Mouse (Mus musculus): ENCODE measurements around the gene Use1. TPM values are rescaled to one million over a fixed set of nuclear protein-coding genes. Genes with fewer than 3 reads are reported as not detected.

The Use1 gene
- polyA plus RNA-seq, 1 experiment from 2014 or later, result 93.8 TPM

GRCm38 (mm10) chr8:71395071-71395470 lies 28.4 kb downstream of the Use1 start:
- whole genome bisulfite sequencing, result 81% methylated on average over 10 of the region's 10 CpGs
- Histone ChIP-seq H3K36me3 (peaks cover 11% of the 10 kb centered on the region), H3K9me3 (no peaks in the 10 kb centered on the region), H3K27me3 (replicated peaks) (no peaks in the 10 kb centered on the region), H3K4me1 (replicated peaks) (peaks cover 10% of the 10 kb centered on the region), H3K9ac (no peak overlapping the region), H3K27ac (no peak overlapping the region), H3K4me3 (replicated peaks) (no peak overlapping the region), H3K4me2 (replicated peaks) (peak overlapping the region; percentile 20; the same call in 1 of the 2 replicates)
- ATAC-seq, result no peak

DNA sequence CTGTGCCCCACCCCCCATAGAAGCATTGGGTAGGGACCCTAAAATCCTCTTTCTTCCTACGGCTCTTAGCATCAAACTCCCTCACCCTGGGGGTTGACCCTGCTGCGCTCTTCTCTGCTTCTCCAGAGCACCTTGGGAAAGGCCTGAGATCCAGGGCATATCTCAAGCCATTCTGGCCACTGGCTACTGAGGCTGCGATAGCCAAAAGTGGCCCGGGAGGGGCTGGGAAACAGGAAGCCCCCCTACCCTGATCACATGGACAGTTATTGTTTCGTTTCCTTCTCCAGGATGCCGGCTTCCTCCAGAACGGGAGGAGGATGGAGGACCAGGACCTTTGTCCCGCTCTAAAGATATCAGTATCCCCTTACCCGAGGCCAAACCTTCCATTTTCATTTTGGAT lies 29.0 kb downstream of the Use1 start, which contains the start of gene Ushbp1:
TSS of gene Ushbp1 (minus strand) at position 174 of the 400 bp plus-strand sequence.
- WGBS, result 80% methylated on average over 9 of the region's 9 CpGs
- no peaks in the 10 kb centered on the region for H3K9me3 ChIP-seq

DNA sequence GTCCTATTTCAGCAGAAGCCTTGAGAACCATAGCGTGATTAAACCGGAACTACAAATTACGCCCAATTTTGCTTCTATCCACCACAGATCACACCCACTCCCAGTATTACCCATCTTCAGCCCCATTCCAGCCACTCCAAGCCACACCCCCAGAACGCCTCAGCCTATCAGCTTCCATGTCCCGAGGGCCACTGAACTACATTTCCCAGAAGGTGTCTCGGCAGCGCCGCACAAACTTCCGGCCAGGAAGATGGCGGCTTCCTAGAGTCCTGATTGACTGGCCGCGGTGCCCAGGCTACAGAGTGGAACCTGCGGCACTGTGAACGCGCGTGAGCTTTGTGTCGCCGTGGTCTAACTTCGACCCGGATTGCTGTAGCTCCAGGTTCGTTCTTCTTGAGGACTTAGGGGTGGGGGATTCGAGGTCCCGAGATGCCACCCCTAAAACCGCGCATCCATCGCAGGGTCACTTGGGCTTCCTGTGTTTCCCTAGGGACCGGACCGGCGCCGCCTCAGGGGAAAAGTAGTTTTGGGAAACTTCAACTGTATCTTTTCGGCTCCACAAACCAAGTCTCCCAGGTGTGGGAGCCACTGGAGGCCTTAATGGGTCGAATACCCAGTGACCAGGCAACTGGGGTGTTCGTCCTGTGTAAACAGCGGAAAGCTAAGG lies 30.1 kb downstream of the Use1 start, which contains the start of gene Babam1:
TSS of gene Babam1 (plus strand) at position 223 of the 667 bp plus-strand sequence.
- Histone ChIP-seq H3K27me3 (replicated peaks) (no peaks in the 10 kb centered on the region), H3K4me2 (replicated peaks) (peak within 1 kb of the TSS; percentile 85), H3K9me3 (no peaks in the 10 kb centered on the region), H3K4me1 (replicated peaks) (peaks cover 10% of the 10 kb centered on the region), H3K36me3 (peaks cover 11% of the 10 kb centered on the region), H3K27ac (0 out of 2 replicates have a peak within 1 kb of the TSS, but pooled peaks have one; percentile 6), H3K9ac (peak within 1 kb of the TSS; percentile 70), H3K4me3 (replicated peaks) (peak within 1 kb of the TSS; percentile 75)
- under 1% methylated on average over 34 of the region's 34 CpGs for WGBS
- ATAC-seq, result peak; percentile 98

More for the DNA sequence above, 29.0 kb downstream of the Use1 start, which contains the start of gene Ushbp1:
- Histone ChIP-seq H3K4me2 (replicated peaks) (peak within 1 kb of the TSS; percentile 85), H3K36me3 (peaks cover 11% of the 10 kb centered on the region), H3K27me3 (replicated peaks) (no peaks in the 10 kb centered on the region), H3K9ac (no peak within 1 kb of the TSS), H3K4me3 (replicated peaks) (peak within 1 kb of the TSS; percentile 75), H3K27ac (0 out of 2 replicates have a peak within 1 kb of the TSS, but pooled peaks have one; percentile 6), H3K4me1 (replicated peaks) (peaks cover 10% of the 10 kb centered on the region)
- no peak for ATAC-seq

DNA sequence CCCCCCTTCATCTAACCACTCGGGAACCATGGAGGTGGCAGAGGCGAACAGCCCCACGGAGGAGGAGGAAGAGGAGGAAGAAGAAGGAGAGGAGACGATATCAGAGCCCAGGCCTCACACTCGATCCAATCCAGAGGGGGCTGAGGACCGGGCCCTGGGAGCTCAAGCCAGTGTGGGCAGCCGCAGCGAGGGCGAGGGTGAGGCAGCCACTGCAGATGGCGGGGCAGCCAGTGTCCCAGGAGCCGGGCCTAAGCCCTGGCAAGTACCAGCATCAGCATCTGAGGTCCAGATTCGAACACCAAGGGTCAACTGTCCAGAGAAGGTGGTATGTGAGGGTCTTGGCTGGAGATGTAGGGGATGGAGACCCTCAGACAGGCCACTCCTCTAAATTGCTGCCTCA lies 31.1 kb downstream of the Use1 start:
- H3K9ac ChIP-seq, result peak overlapping the region; percentile 70
- H3K4me1 ChIP-seq (replicated peaks), result peaks cover 12% of the 10 kb centered on the region
- 87% methylated on average over 12 of the region's 12 CpGs for WGBS
- peaks cover 11% of the 10 kb centered on the region for H3K36me3 ChIP-seq
- no peak for ATAC-seq
- no peak overlapping the region for H3K27ac ChIP-seq
- H3K4me3 ChIP-seq (replicated peaks), result peak overlapping the region; percentile 75
- H3K9me3 ChIP-seq, result no peaks in the 10 kb centered on the region
- H3K4me2 ChIP-seq (replicated peaks), result peak overlapping the region; percentile 85
- no peaks in the 10 kb centered on the region for H3K27me3 ChIP-seq (replicated peaks)

DNA sequence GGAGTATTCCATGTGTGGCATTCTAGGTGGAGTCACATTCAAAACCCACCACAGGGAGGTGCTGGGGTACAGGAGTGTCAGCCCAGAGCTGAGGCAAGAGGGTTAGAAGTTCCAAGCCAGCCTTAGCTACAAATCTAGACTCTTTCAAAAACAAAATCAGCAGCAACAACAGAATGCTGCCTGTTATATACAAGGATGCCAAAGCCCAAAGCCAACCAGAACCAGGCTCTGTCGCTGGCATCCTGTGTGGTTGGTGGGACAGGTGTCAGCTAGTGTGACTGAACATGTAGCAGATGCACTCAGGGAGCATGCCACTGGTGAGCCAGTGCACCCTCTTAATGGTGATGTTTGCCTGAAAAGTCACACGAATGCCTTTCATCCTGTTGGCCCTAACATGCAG lies 34.2 kb downstream of the Use1 start:
- Histone ChIP-seq H3K4me2 (replicated peaks) (no peak overlapping the region), H3K4me1 (replicated peaks) (peaks cover 26% of the 10 kb centered on the region), H3K27me3 (replicated peaks) (no peaks in the 10 kb centered on the region), H3K27ac (no peak overlapping the region), H3K36me3 (peaks cover 11% of the 10 kb centered on the region), H3K4me3 (replicated peaks) (no peak overlapping the region), H3K9me3 (no peaks in the 10 kb centered on the region), H3K9ac (no peak overlapping the region)
- WGBS, result 90% methylated on average over 2 of the region's 2 CpGs
- no peak for ATAC-seq

DNA sequence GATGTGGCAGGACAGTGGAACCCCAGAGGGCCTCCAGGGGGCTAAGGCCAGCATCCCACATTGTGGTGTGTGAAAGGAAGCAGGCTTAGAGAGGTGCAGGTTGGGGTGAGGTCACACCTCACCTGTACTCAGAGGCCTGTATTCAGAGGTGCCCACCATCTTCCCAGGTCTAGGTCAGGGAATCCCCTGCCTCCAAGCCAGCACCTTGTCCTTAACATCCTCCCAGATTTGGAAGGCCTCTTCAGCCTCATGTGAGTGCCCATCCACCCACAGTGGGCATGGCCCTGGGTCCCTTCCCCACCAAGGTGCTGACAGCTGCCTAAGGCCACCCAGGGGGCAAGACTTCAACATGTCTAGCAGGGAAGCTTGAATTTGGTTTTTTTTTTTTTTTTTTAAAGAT lies 34.8 kb downstream of the Use1 start:
- no peak for ATAC-seq
- no peak overlapping the region for H3K9ac ChIP-seq
- no peaks in the 10 kb centered on the region for H3K27me3 ChIP-seq (replicated peaks)
- no peak overlapping the region for H3K4me3 ChIP-seq (replicated peaks)
- peaks cover 11% of the 10 kb centered on the region for H3K36me3 ChIP-seq
- H3K27ac ChIP-seq, result no peak overlapping the region
- no peaks in the 10 kb centered on the region for H3K9me3 ChIP-seq
- no peak overlapping the region for H3K4me2 ChIP-seq (replicated peaks)
- H3K4me1 ChIP-seq (replicated peaks), result peaks cover 28% of the 10 kb centered on the region

DNA sequence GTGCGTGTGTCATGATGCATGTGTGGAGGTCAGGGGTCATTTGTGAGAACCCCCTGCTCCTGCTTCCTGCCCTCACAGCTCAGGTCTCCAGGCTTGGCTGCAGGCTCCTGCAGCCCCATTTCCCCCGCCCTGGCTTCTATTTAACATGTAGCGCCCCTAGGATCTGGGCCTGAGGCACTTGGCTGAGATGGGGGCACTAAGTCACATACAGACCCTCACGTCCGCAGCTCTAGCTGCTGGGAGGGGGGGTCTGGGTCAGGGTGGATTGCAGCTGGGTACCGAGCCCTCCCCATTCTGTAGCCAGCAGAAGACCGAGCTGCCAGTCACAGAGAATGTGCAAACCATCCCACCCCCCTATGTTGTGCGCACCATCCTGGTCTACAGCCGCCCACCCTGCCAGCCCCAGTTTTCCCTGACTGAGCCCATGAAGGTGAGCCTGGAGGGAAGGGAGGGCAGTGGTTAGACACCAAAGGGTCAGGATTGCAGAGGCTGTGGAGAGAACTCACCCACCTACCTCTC lies 35.9 kb downstream of the Use1 start:
- ATAC-seq, result no peak
- Histone ChIP-seq H3K9me3 (no peaks in the 10 kb centered on the region), H3K4me2 (replicated peaks) (no peak overlapping the region), H3K4me1 (replicated peaks) (peaks cover 34% of the 10 kb centered on the region), H3K4me3 (replicated peaks) (no peak overlapping the region), H3K36me3 (peaks cover 14% of the 10 kb centered on the region), H3K27me3 (replicated peaks) (no peaks in the 10 kb centered on the region), H3K9ac (no peak overlapping the region), H3K27ac (no peak overlapping the region; the same call in 1 of the 2 replicates)
- 88% methylated on average over 9 of the region's 9 CpGs for WGBS

- no peak overlapping the region for H3K9ac ChIP-seq
- ATAC-seq, result peak; percentile 67
- no peak overlapping the region for H3K4me2 ChIP-seq (replicated peaks)
- no peak overlapping the region for H3K4me3 ChIP-seq (replicated peaks)
- H3K9me3 ChIP-seq, result no peaks in the 10 kb centered on the region
- H3K27ac ChIP-seq, result peak overlapping the region; percentile 66
- peaks cover 21% of the 10 kb centered on the region for H3K36me3 ChIP-seq
- WGBS, result 53% methylated on average over 6 of the region's 6 CpGs
- H3K4me1 ChIP-seq (replicated peaks), result peaks cover 34% of the 10 kb centered on the region
- no peaks in the 10 kb centered on the region for H3K27me3 ChIP-seq (replicated peaks)
Measured at GRCm38 (mm10) chr8:71403107-71403885, 36.6 kb downstream of the Use1 start.

DNA sequence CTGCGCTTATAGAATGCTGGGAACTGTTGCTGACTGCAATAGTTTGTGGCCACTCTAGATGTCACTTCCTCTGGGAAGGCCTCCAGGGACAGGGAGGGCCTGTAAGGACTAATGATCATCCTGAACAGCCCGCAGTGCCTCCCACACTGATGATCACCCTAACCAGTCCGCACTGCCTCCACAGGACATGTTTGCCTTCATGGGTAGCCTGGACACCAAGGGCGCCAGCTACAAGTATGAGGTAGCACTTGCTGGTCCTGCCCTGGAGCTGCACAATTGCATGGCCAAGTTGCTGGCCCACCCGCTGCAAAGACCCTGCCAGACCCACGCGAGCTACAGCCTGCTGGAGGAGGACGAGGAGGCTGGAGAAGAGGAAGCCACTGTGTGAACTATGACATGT lies 37.4 kb downstream of the Use1 start:
- no peak overlapping the region for H3K4me2 ChIP-seq (replicated peaks)
- 90% methylated on average over 8 of the region's 8 CpGs for WGBS
- no peaks in the 10 kb centered on the region for H3K27me3 ChIP-seq (replicated peaks)
- H3K4me1 ChIP-seq (replicated peaks), result peaks cover 34% of the 10 kb centered on the region
- H3K27ac ChIP-seq, result peak overlapping the region; percentile 66
- ATAC-seq, result no peak
- no peak overlapping the region for H3K9ac ChIP-seq
- peaks cover 23% of the 10 kb centered on the region for H3K36me3 ChIP-seq
- no peak overlapping the region for H3K4me3 ChIP-seq (replicated peaks)
- no peaks in the 10 kb centered on the region for H3K9me3 ChIP-seq

DNA sequence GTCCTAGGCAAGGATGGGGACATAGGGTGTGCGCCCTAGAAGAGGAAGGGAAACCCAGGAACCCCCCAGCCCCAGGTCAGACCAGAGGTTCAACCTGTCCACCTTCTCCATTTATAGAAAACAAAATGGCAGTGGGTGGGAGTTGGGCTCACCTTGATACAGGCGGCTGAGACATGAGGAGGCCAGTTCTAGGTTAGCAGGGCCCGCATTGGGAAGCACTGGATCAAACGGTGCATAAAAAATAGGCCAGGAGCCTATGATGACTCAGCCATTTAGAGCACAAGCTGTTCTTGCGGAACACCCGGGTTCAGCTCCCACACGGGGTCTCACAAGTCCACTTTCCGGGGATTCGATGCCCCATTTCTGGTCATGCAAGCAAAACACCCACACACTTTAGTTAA lies 38.3 kb downstream of the Use1 start:
- Histone ChIP-seq H3K4me1 (replicated peaks) (peaks cover 34% of the 10 kb centered on the region), H3K4me3 (replicated peaks) (peak overlapping the region; percentile 55), H3K27ac (no peak overlapping the region), H3K4me2 (replicated peaks) (peak overlapping the region; percentile 80), H3K9ac (no peak overlapping the region), H3K9me3 (no peaks in the 10 kb centered on the region), H3K27me3 (replicated peaks) (no peaks in the 10 kb centered on the region), H3K36me3 (peaks cover 19% of the 10 kb centered on the region)
- 85% methylated on average over 9 of the region's 9 CpGs for WGBS
- no peak for ATAC-seq

DNA sequence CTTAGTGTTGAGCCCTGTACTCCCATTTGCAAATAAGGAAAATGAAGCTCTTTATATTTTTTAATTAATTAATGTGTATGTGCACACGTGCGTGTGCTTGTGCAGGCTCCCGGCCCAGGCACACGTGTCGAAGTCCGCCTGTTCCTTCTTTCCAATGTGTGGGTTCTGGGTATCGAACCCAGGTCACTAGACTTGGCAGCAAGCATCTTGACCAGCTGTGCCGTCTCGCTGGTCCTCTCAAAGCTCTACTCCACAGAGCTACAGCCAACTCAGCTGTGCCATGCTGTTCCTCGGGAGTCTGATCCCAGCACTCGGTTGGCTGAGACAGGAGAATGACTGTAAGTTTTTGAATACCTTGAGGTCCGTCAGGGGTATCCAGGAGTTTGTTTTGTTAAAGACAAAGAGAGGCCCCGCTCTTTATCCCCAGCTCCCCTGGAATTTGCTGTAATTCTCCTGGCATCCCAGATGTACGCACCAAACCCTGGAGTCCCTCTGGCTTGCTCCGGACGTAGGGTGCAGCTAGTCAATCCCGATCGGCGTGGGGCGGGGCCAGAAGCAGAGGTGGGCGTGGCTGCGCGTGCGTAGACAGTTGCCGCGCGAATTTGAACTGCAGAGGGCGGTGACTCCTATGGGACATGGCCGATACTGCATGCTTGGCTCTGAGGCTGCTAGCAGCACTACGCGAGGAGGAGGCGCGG lies 38.9 kb downstream of the Use1 start, which contains the start of gene Ankle1:
TSS of gene Ankle1 (plus strand) at position 610 of the 698 bp plus-strand sequence.
- Histone ChIP-seq H3K4me1 (replicated peaks) (peaks cover 34% of the 10 kb centered on the region), H3K36me3 (peaks cover 19% of the 10 kb centered on the region), H3K9ac (peak within 1 kb of the TSS; percentile 60), H3K9me3 (no peaks in the 10 kb centered on the region), H3K27me3 (replicated peaks) (no peaks in the 10 kb centered on the region), H3K27ac (peak within 1 kb of the TSS; percentile 60; the same call in 1 of the 2 replicates), H3K4me2 (replicated peaks) (peak within 1 kb of the TSS; percentile 80), H3K4me3 (replicated peaks) (peak within 1 kb of the TSS; percentile 55)
- peak; percentile 91 for ATAC-seq
- WGBS, result 15% methylated on average over 33 of the region's 33 CpGs
